Mouse (Mus musculus) kidney, adult 2 months (tissue): ENCODE measurements at regions not wholly inside any gene's neighbourhood (a gene's known extent, or its start where the extent isn't known, plus 50 kb on each side); places are given as distances from the start of the nearest gene placed in this dataset.

Source experiments
- CTCF ChIP-seq: fragments of 200-500 bp; conservative IDR thresholded peaks from 2 replicates; pipeline ENCODE4 v1.5.1; 2011; ENCODE audit warnings: low read depth, mild to moderate bottlenecking, control low read depth, low read length, moderate library complexity, mixed read lengths; ENCODE audit not compliant: insufficient read depth, insufficient read length
- POLR2A ChIP-seq: fragments of 200-500 bp; IDR thresholded peaks from one replicate; pipeline ENCODE4 v1.6.1; 2011; ENCODE audit warnings: low read depth, low read length, control low read depth

- no peak for TF ChIP-seq CTCF
- TF ChIP-seq POLR2A, result no peak
Measured at GRCm38 (mm10) chr10:111388545-111389320, 84.3 kb upstream of the Nap1l1 start.
